Comparison of ENCODE assay signal across 25 mouse cellular contexts in genomic region chr19:58260934-58261333, GRCm38 (mm10).
DNase-seq lines count a peak whose midpoint lies in the region; ATAC-seq lines count a peak whose summit lies in the region.
"Had no signal": no experiment of that assay in that cellular context is flagged by ENCODE, and none has a peak within 500 bp of the region (broad histone marks: within the 10 kb centered on the region; RNA-seq: fewer than 3 reads in every experiment).

No protein-coding gene starts in this region.

- no peak overlapping the region for H3K9ac ChIP-seq in kidney, embryonic 14.5 days (ENCODE audit: low read depth, low read length)
- H3K9ac ChIP-seq: forebrain, embryonic 15.5 days; heart, embryonic 15.5 days; hindbrain, embryonic 14.5 days; limb, embryonic 13.5 days; liver, embryonic 12.5 days; lung, embryonic 14.5 days; midbrain, embryonic 12.5 days; neural tube, embryonic 12.5 days had no signal

- peak; percentile 24 to 25 for DNase-seq in left cerebral cortex, postnatal 36 days (ENCODE audit: low spot score in 2 of 2)
- no peak for DNase-seq in left cerebral cortex, postnatal 4 days
- DNase-seq in urinary bladder, postnatal 14 days (ENCODE audit: low spot score) = peak; percentile 8
- DNase-seq in urinary bladder, postnatal 36 days (ENCODE audit: low spot score in 2 of 2) = no peak
- DNase-seq in right cerebral cortex, postnatal 10 days (ENCODE audit: low spot score in 2 of 2) = peak; percentile 60 to 63
- DNase-seq in B cell, adult 2 months = no peak
- DNase-seq: adrenal gland, postnatal 10 days; cerebellum, adult 8-10 months; cerebellum, postnatal 36 days; embryo, embryonic 11 days; gastrocnemius, postnatal 25 days; heart, adult 2 months; heart, postnatal 36 days; kidney, adult 8-10 months; kidney, postnatal 14 days; lung, embryonic 14.5 days; thymus, postnatal 14 days had no signal

- intact Hi-C loops in left cerebral cortex, postnatal 36 days (cut with DNase I) = no loop called here
- intact Hi-C loops in left cerebral cortex, postnatal 4 days (cut with DNase I) = no loop called here

- H3K36me3 ChIP-seq in kidney, embryonic 14.5 days (ENCODE audit: control insufficient read depth, insufficient read depth, low read length) = no peaks in the 10 kb centered on the region
- H3K36me3 ChIP-seq: forebrain, embryonic 15.5 days; heart, embryonic 15.5 days; limb, embryonic 13.5 days; liver, embryonic 12.5 days; midbrain, embryonic 12.5 days had no signal

- no peak overlapping the region for H3K27ac ChIP-seq in kidney, embryonic 14.5 days (ENCODE audit: low read depth, low read length)
- H3K27ac ChIP-seq: forebrain, embryonic 15.5 days; heart, adult 2 months; heart, embryonic 15.5 days; hindbrain, embryonic 14.5 days; limb, embryonic 13.5 days; liver, embryonic 12.5 days; midbrain, embryonic 12.5 days; neural tube, embryonic 12.5 days had no signal

- H3K9me3 ChIP-seq in kidney, embryonic 14.5 days (ENCODE audit: control insufficient read depth, low read length) = no peaks in the 10 kb centered on the region
- H3K9me3 ChIP-seq: forebrain, embryonic 15.5 days; heart, embryonic 15.5 days; limb, embryonic 13.5 days; liver, embryonic 12.5 days; midbrain, embryonic 12.5 days; neural tube, embryonic 12.5 days had no signal

- no peak for ATAC-seq in kidney, embryonic 14.5 days (ENCODE audit: low FRiP score, low TSS enrichment)
- ATAC-seq: forebrain, embryonic 15.5 days; liver, embryonic 12.5 days had no signal

- no peaks in the 10 kb centered on the region for H3K27me3 ChIP-seq in kidney, embryonic 14.5 days (ENCODE audit: control insufficient read depth, insufficient read depth, low read length)
- H3K27me3 ChIP-seq: forebrain, embryonic 15.5 days; limb, embryonic 13.5 days; liver, embryonic 12.5 days; neural tube, embryonic 12.5 days had no signal

- no peaks in the 10 kb centered on the region for H3K4me1 ChIP-seq in kidney, embryonic 14.5 days (ENCODE audit: control insufficient read depth, insufficient read depth, low read length)
- H3K4me1 ChIP-seq: heart, embryonic 15.5 days; limb, embryonic 13.5 days; liver, embryonic 12.5 days; midbrain, embryonic 12.5 days had no signal

- no peak overlapping the region for H3K4me2 ChIP-seq in kidney, embryonic 14.5 days (replicated peaks; ENCODE audit: low read depth, low read length)
- H3K4me2 ChIP-seq: forebrain, embryonic 15.5 days; heart, embryonic 15.5 days; hindbrain, embryonic 14.5 days; limb, embryonic 13.5 days; liver, embryonic 12.5 days; lung, embryonic 14.5 days; midbrain, embryonic 12.5 days; neural tube, embryonic 12.5 days had no signal

- WGBS in kidney, embryonic 14.5 days = 78% methylated on average over 8 of the region's 8 CpGs

- no peak overlapping the region for H3K4me3 ChIP-seq in kidney, embryonic 14.5 days (ENCODE audit: low read length)
- H3K4me3 ChIP-seq: forebrain, embryonic 15.5 days; heart, adult 2 months; heart, embryonic 15.5 days; limb, embryonic 13.5 days; liver, embryonic 12.5 days; midbrain, embryonic 12.5 days; neural tube, embryonic 12.5 days had no signal

Comparison
In these comparisons a context has a peak if more than half of its experiments do, and no peak if none do; other contexts are left out.
1. DNase-seq: peak in left cerebral cortex, postnatal 36 days (2 of 2), urinary bladder, postnatal 14 days (single experiment) and right cerebral cortex, postnatal 10 days (2 of 2); none in left cerebral cortex, postnatal 4 days (single experiment), urinary bladder, postnatal 36 days (0 of 2) and B cell, adult 2 months (0 of 2).